Mouse (Mus musculus): ENCODE results near the gene Btd. TPM values are rescaled to one million over a fixed set of nuclear protein-coding genes. Genes with fewer than 3 reads are reported as not detected.

Gene Btd
- polyA plus RNA-seq, 2 experiments, result 34.7 to 52.0 TPM

GRCm38 (mm10) chr14:31681931-31682555, 41.2 kb downstream of the Btd start:
- Histone ChIP-seq H3K4me2 (replicated peaks; ENCODE audit: low read depth, low read length, severe bottlenecking) (no peak overlapping the region), H3K36me3 (ENCODE audit: control insufficient read depth, insufficient read depth, low read length) (no peaks in the 10 kb centered on the region), H3K27ac (replicated peaks; ENCODE audit: low read depth, low read length) (no peak overlapping the region), H3K9ac (ENCODE audit: low read depth, low read length, severe bottlenecking) (no peak overlapping the region), H3K4me1 (ENCODE audit: control insufficient read depth, insufficient read depth, low read length) (no peaks in the 10 kb centered on the region), H3K9me3 (ENCODE audit: control insufficient read depth, low read length) (no peaks in the 10 kb centered on the region), H3K27me3 (ENCODE audit: control insufficient read depth, insufficient read depth, low read length) (no peaks in the 10 kb centered on the region), H3K4me3 (replicated peaks; ENCODE audit: low read length) (no peak overlapping the region)
- no peak for DNase-seq (ENCODE audit: low spot score)
- WGBS, result 49% methylated on average over 5 of the region's 5 CpGs
- no peak for ATAC-seq (ENCODE audit: low FRiP score, low read depth)
- no peak for TF ChIP-seq POLR2A (IDR thresholded peaks at IDR 0.05; ENCODE audit: borderline replicate concordance, extremely low read depth, insufficient read depth, insufficient read length)

GRCm38 (mm10) chr14:31683610-31684009, 42.8 kb downstream of the Btd start:
- Histone ChIP-seq H3K4me1 (ENCODE audit: control insufficient read depth, insufficient read depth, low read length) (no peaks in the 10 kb centered on the region), H3K9me3 (ENCODE audit: control insufficient read depth, low read length) (no peaks in the 10 kb centered on the region), H3K9ac (ENCODE audit: low read depth, low read length, severe bottlenecking) (no peak overlapping the region), H3K4me3 (replicated peaks; ENCODE audit: low read length) (no peak overlapping the region), H3K36me3 (ENCODE audit: control insufficient read depth, insufficient read depth, low read length) (no peaks in the 10 kb centered on the region), H3K4me2 (replicated peaks; ENCODE audit: low read depth, low read length, severe bottlenecking) (no peak overlapping the region), H3K27ac (replicated peaks; ENCODE audit: low read depth, low read length) (no peak overlapping the region), H3K27me3 (ENCODE audit: control insufficient read depth, insufficient read depth, low read length) (no peaks in the 10 kb centered on the region)
- TF ChIP-seq POLR2A (IDR thresholded peaks at IDR 0.05; ENCODE audit: borderline replicate concordance, extremely low read depth, insufficient read depth, insufficient read length), result no peak
- DNase-seq (ENCODE audit: low spot score) (no peak), ATAC-seq (ENCODE audit: low FRiP score, low read depth) (no peak)
- 50% methylated on average over 1 of the region's 2 CpGs for WGBS

- ATAC-seq (ENCODE audit: low FRiP score, low read depth) (no peak), DNase-seq (ENCODE audit: low spot score) (no peak)
- no peak overlapping the region for H3K27ac ChIP-seq (replicated peaks; ENCODE audit: low read depth, low read length)
Observed at GRCm38 (mm10) chr14:31684343-31685040, 43.7 kb downstream of the Btd start.

GRCm38 (mm10) chr14:31685680-31686079, 44.9 kb downstream of the Btd start:
- Histone ChIP-seq H3K36me3 (ENCODE audit: control insufficient read depth, insufficient read depth, low read length) (no peaks in the 10 kb centered on the region), H3K9me3 (ENCODE audit: control insufficient read depth, low read length) (no peaks in the 10 kb centered on the region), H3K27me3 (ENCODE audit: control insufficient read depth, insufficient read depth, low read length) (no peaks in the 10 kb centered on the region), H3K9ac (ENCODE audit: low read depth, low read length, severe bottlenecking) (no peak overlapping the region), H3K4me3 (replicated peaks; ENCODE audit: low read length) (no peak overlapping the region), H3K4me1 (ENCODE audit: control insufficient read depth, insufficient read depth, low read length) (no peaks in the 10 kb centered on the region), H3K4me2 (replicated peaks; ENCODE audit: low read depth, low read length, severe bottlenecking) (no peak overlapping the region), H3K27ac (replicated peaks; ENCODE audit: low read depth, low read length) (no peak overlapping the region)
- DNase-seq (ENCODE audit: low spot score), result no peak
- TF ChIP-seq POLR2A (IDR thresholded peaks at IDR 0.05; ENCODE audit: borderline replicate concordance, extremely low read depth, insufficient read depth, insufficient read length), result no peak
- WGBS, result 87% methylated on average over 10 of the region's 10 CpGs
- ATAC-seq (ENCODE audit: low FRiP score, low read depth), result no peak

More at GRCm38 (mm10) chr14:31684343-31685040, 43.7 kb downstream of the Btd start:
- Histone ChIP-seq H3K4me3 (replicated peaks; ENCODE audit: low read length) (no peak overlapping the region), H3K36me3 (ENCODE audit: control insufficient read depth, insufficient read depth, low read length) (no peaks in the 10 kb centered on the region), H3K4me2 (replicated peaks; ENCODE audit: low read depth, low read length, severe bottlenecking) (no peak overlapping the region), H3K27me3 (ENCODE audit: control insufficient read depth, insufficient read depth, low read length) (no peaks in the 10 kb centered on the region), H3K9ac (ENCODE audit: low read depth, low read length, severe bottlenecking) (no peak overlapping the region), H3K9me3 (ENCODE audit: control insufficient read depth, low read length) (no peaks in the 10 kb centered on the region), H3K4me1 (ENCODE audit: control insufficient read depth, insufficient read depth, low read length) (no peaks in the 10 kb centered on the region)
- TF ChIP-seq POLR2A (IDR thresholded peaks at IDR 0.05; ENCODE audit: borderline replicate concordance, extremely low read depth, insufficient read depth, insufficient read length), result no peak
- 66% methylated on average over 7 of the region's 7 CpGs for WGBS

DNA sequence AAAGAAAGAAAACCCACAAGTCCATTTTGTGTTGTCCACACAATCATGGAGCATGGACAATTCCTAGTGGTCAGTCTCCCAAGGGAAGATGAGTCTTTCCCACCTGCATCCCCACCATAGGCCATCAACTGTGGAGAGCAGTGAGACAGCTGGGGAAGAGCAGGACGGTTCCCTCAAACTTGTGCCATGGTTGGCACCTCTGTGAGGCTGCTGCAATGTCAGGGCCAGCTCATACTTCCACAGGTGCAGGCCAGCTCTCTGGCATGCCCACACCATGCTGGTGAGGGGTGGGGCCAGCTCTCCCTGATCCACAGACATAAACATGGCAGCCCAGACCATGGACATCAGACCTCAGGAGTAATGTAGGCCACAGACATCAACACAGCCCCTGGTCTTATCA, 45.4 kb downstream of the Btd start:
- H3K4me2 ChIP-seq (replicated peaks; ENCODE audit: low read depth, low read length, severe bottlenecking), result no peak overlapping the region
- no peak overlapping the region for H3K9ac ChIP-seq (ENCODE audit: low read depth, low read length, severe bottlenecking)
- H3K27me3 ChIP-seq (ENCODE audit: control insufficient read depth, insufficient read depth, low read length), result no peaks in the 10 kb centered on the region
- ATAC-seq (ENCODE audit: low FRiP score, low read depth) (no peak), DNase-seq (ENCODE audit: low spot score) (no peak)
- no peak overlapping the region for H3K4me3 ChIP-seq (replicated peaks; ENCODE audit: low read length)
- WGBS, result 91% methylated on average over 1 of the region's 1 CpGs
- no peaks in the 10 kb centered on the region for H3K4me1 ChIP-seq (ENCODE audit: control insufficient read depth, insufficient read depth, low read length)
- H3K27ac ChIP-seq (replicated peaks; ENCODE audit: low read depth, low read length), result no peak overlapping the region
- no peaks in the 10 kb centered on the region for H3K9me3 ChIP-seq (ENCODE audit: control insufficient read depth, low read length)
- no peaks in the 10 kb centered on the region for H3K36me3 ChIP-seq (ENCODE audit: control insufficient read depth, insufficient read depth, low read length)
- TF ChIP-seq POLR2A (IDR thresholded peaks at IDR 0.05; ENCODE audit: borderline replicate concordance, extremely low read depth, insufficient read depth, insufficient read length), result no peak
